Mouse (Mus musculus): ENCODE results near the gene Rnf6.

DNA sequence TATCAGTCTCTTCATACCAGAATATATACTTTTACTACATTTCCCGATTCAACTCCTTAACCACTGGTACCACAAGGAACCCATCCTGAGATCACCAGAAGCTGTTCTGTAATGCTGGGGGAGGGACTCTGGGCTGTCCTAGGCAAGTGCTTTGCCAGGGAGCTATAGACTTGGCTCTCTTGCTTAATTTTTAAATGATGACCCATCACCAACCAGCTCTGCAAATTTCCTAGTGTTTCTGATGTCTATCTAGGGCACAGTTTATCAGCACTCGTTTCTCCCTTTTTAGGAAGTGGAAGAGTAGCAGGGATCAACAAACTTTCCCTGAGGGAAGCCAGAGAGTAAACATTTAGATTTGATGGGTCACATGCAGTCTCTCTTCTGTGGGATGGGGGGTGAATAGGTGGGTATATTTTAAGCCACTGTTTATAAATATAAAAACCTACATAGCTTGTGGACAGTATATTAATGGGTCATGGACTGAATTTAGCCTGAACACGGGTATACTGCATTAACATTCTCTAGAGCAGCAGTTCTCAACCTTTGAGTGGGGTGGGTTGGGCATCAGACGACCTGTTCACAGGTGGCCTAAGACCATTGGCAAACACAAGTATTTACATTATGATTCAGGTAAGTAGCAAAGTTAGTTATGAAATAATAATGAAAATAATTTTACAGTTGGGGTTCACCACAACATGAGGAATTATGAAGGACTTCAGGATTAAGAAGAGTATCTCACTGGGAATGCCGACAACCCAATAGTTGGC, 30.5 kb upstream of the Rnf6 start:
- TF ChIP-seq CTCF (IDR thresholded peaks at IDR 0.05) (no peak), POLR2A (IDR thresholded peaks at IDR 0.05; ENCODE audit: insufficient read depth, low read depth, low read length) (no peak)
